Mouse (Mus musculus) hindbrain, postnatal 0 days (tissue): ENCODE measurements around the gene Pnkp. TPM values are rescaled to one million over a fixed set of nuclear protein-coding genes. Genes with fewer than 3 reads are reported as not detected.

Source experiments
- ATAC-seq: fragments of 200-750 bp; cut with Nextera tagmentation; 2 replicates; pipeline ENCODE4 v1.8.0; 2017; ENCODE audit warnings: mild to moderate bottlenecking, moderate TSS enrichment, moderate library complexity
- DNase-seq: peaks from one replicate; pipeline ENCODE4 v3.0.0-alpha.2; 2015; ENCODE audit warnings: low spot score
- H3K27ac ChIP-seq: fragments of 300-500 bp; sonication (generic); 2 replicates; pipeline ENCODE4 v1.5.1; 2014; ENCODE audit warnings: mild to moderate bottlenecking
- H3K27me3 ChIP-seq: fragments of 300-500 bp; sonication (generic); 2 replicates; pipeline ENCODE4 v1.6.1; 2014; ENCODE audit warnings: low read length, mixed read lengths; ENCODE audit not compliant: insufficient read depth
- H3K36me3 ChIP-seq: fragments of 300-500 bp; sonication (generic); 2 replicates; pipeline ENCODE4 v1.6.1; 2014; ENCODE audit warnings: low read length, mixed read lengths; ENCODE audit not compliant: insufficient read depth
- H3K4me1 ChIP-seq: fragments of 300-500 bp; sonication (generic); 2 replicates; pipeline ENCODE4 v1.6.1; 2014; ENCODE audit warnings: antibody characterized with exemption, low read length, mixed read lengths; ENCODE audit not compliant: insufficient read depth
- H3K4me2 ChIP-seq: fragments of 300-500 bp; sonication (generic); 2 replicates; pipeline ENCODE4 v1.6.1; 2014; ENCODE audit warnings: low read depth, mild to moderate bottlenecking, low read length, moderate library complexity, mixed read lengths
- H3K4me3 ChIP-seq: fragments of 300-500 bp; sonication (generic); 2 replicates; pipeline ENCODE4 v1.5.1; 2014; ENCODE audit warnings: low read length
- H3K9ac ChIP-seq: fragments of 300-500 bp; sonication (generic); replicated peaks from 2 replicates; pipeline ENCODE4 v1.6.1; 2014; ENCODE audit warnings: mild to moderate bottlenecking, low read length, moderate library complexity, mixed read lengths
- H3K9me3 ChIP-seq: fragments of 300-500 bp; sonication (generic); 2 replicates; pipeline ENCODE4 v1.6.1; 2016; ENCODE audit warnings: low read length, mixed read lengths
- CTCF ChIP-seq: IDR thresholded peaks from 2 replicates; pipeline ENCODE4 v1.5.1; 2016; ENCODE audit warnings: antibody characterized with exemption, control low read depth, low read depth
- WGBS: fragments of 180-500 bp; shearing (Covaris S2); extraction: QIAGEN DNeasy Blood & Tissue Kit; methylation state at CpG from one replicate; pipeline ENCODE4 v1.1.7; 2014; 5-methylcytosine and 5-hydroxymethylcytosine counted together
- polyA plus RNA-seq: library from polyadenylated mRNA; unstranded; fragments of >200 nt; fragmentation: Nextera tagmentation; extraction: Ambion mirVana; gene quantifications from 2 replicates; pipeline ENCODE4 v1.2.1, GENCODE M21; 2015
- total RNA-seq: library from RNA; depleted of rRNA; stranded (reverse); fragments of >200 nt; gene quantifications from 2 replicates; pipeline ENCODE4 v1.2.3, GENCODE M21; 2014

The Pnkp gene
- total and polyA plus RNA-seq, 2 experiments from 2014 or later, result 37.5 to 47.1 TPM

DNA sequence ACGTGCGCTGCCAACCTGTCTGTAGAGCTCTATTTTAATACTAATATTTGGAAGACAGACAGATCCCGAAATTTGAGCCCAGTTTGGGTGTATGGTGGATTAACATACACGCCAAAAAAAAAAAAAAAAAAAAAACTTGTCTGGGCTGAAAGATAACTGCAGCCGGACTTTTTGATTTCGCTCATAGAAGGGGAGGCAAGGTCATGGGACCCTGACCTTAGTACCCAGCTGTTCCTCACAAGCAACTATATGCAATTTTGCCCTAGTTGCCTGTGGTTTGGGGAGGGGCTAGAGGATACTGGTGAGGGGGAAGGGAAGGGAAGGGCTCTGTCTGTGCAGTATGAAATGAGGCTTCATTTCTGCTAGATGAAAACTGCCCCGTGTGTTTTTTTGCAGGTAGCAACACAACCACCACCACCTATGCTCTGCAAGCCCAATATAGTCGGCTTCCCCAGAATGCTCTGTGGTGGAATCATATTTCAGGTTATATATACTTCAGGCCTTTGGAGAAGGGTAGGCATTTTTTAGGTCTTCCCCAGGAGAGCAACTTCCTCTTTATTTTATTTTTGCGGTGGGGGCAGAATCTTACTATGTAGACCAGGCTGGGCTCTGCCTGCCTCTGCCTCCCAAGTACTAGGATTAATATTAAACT, 548 bp upstream of the Pnkp start:
- DNase-seq, result no peak
- peak overlapping the region; percentile 90 for H3K27ac ChIP-seq
- H3K27me3 ChIP-seq, result no peaks in the 10 kb centered on the region
- H3K9me3 ChIP-seq, result no peaks in the 10 kb centered on the region
- H3K4me3 ChIP-seq, result peak overlapping the region; percentile 57
- TF ChIP-seq CTCF, result no peak
- 66% methylated on average over 9 of the region's 9 CpGs for whole genome bisulfite sequencing
- ATAC-seq, result no peak
- H3K4me1 ChIP-seq, result peaks cover 12% of the 10 kb centered on the region
- peak overlapping the region; percentile 66 for H3K4me2 ChIP-seq
- peaks cover 13% of the 10 kb centered on the region for H3K36me3 ChIP-seq
- no peak overlapping the region; the same call in 1 of the 2 replicates for H3K9ac ChIP-seq

DNA sequence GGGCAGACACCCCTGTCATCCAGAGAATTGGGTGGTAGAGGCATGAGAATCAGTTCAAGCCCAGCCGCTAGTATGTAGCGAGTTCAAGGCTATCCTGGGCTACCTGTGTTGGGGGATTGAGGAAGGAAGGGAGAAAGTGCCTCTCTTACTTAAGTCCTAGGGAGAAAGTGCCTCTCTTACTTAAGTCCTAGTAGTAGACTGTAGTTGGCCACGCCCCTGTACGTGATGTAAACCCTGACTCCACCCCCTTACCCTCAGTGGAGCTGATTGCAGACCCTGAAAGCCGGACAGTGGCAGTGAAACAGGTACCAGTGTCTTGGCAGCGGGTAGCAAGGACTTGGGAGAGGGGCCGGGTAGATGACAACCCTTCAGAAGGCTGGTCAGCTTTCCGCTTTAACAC, 966 bp downstream of the Pnkp start:
- TF ChIP-seq CTCF, result no peak
- Histone ChIP-seq H3K9ac (peak overlapping the region; percentile 70), H3K27ac (peak overlapping the region; percentile 90), H3K36me3 (peaks cover 12% of the 10 kb centered on the region), H3K9me3 (no peaks in the 10 kb centered on the region), H3K4me3 (peak overlapping the region; percentile 57), H3K4me2 (peak overlapping the region; percentile 66), H3K4me1 (peaks cover 12% of the 10 kb centered on the region), H3K27me3 (no peaks in the 10 kb centered on the region)
- ATAC-seq, result no peak
- DNase-seq, result peak; percentile 42
- 32% methylated on average over 8 of the region's 8 CpGs for WGBS

DNA sequence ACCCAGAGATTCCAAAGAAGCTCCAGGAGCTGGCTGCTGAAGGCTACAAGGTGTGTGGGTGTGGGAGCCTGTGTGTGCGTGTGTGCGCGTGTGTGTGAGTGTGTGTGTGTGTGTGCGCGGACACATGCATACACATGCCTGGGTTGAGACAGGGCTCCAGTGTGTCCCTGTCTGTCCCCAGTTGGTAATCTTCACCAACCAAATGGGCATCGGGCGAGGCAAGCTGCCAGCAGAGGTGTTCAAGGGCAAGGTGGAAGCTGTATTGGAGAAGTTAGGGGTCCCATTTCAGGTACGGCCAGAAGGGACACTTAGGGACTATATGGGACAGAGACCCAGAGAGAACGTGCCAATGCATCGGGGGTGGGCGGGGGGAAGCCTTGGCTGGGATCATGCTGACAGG, 3.0 kb downstream of the Pnkp start:
- 88% methylated on average over 11 of the region's 11 CpGs for WGBS
- TF ChIP-seq CTCF, result no peak
- peaks cover 27% of the 10 kb centered on the region for H3K36me3 ChIP-seq
- no peak overlapping the region for H3K4me2 ChIP-seq
- no peaks in the 10 kb centered on the region for H3K9me3 ChIP-seq
- H3K4me1 ChIP-seq, result peaks cover 12% of the 10 kb centered on the region
- no peak overlapping the region for H3K9ac ChIP-seq
- no peaks in the 10 kb centered on the region for H3K27me3 ChIP-seq
- H3K4me3 ChIP-seq, result no peak overlapping the region
- DNase-seq (no peak), ATAC-seq (no peak)
- H3K27ac ChIP-seq, result no peak overlapping the region

DNA sequence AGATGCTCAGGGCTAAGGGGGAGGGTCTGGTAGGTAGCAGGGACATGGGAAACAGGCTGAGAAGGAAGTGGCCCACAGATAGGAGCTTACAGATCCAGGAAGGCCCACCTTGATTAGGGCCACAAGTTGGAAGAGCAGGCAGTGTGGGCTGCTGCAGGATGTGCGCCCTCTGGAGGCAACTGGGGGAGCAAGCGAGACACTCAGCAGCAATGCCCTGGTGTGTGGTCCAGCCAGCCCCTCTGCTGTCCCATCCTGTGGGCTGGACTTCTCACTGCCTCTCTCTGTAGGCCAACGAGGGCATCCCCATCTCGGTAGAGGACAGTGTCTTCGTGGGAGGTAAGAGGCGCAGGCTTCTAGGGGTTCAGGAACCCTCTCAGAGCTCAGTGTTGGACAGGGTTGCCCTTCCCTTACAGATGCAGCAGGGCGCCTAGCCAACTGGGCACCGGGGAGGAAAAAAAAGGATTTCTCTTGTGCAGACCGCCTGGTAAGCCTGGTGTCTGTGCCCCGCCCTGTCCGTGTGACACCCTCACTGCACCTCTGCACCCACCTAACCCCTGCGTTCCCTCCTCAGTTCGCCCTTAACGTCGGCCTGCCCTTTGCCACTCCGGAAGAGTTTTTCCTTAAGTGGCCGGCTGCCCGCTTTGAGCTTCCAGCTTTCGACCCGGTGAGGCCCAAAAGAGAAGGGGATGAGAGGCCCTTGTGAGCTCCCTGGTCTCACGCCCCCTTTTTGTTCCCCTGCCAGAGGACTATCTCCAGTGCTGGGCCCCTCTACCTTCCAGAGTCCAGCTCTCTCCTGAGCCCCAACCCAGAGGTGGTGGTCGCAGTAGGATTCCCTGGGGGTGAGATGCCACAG, 3.9 kb downstream of the Pnkp start:
- H3K36me3 ChIP-seq, result peaks cover 27% of the 10 kb centered on the region
- H3K27ac ChIP-seq, result peak overlapping the region; percentile 36; the same call in 1 of the 2 replicates
- H3K9ac ChIP-seq, result no peak overlapping the region
- H3K27me3 ChIP-seq, result no peaks in the 10 kb centered on the region
- peak; percentile 48 for ATAC-seq
- H3K4me2 ChIP-seq, result no peak overlapping the region
- peak; percentile 87 for DNase-seq
- WGBS, result 51% methylated on average over 22 of the region's 22 CpGs
- H3K4me1 ChIP-seq, result peaks cover 7% of the 10 kb centered on the region
- peak; percentile 94 for TF ChIP-seq CTCF
- H3K9me3 ChIP-seq, result no peaks in the 10 kb centered on the region
- H3K4me3 ChIP-seq, result no peak overlapping the region

DNA sequence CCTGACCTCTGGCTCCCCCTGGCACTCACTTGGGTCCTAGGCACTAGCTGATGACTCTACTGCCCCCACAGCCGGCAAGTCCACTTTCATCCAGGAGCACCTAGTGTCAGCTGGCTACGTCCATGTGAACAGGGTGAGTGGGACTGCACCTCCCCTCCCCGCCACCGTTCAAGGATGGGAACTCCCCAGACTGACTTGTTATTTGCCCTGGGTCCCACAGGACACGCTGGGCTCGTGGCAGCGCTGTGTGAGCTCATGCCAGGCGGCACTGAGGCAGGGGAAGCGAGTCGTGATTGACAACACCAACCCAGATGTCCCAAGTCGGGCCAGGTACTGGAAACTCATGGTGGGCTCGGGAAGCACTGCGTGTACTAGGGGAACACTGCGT, 4.5 kb downstream of the Pnkp start:
- H3K9ac ChIP-seq, result no peak overlapping the region
- H3K4me1 ChIP-seq, result peaks cover 13% of the 10 kb centered on the region
- no peaks in the 10 kb centered on the region for H3K9me3 ChIP-seq
- H3K4me3 ChIP-seq, result no peak overlapping the region
- DNase-seq (no peak), ATAC-seq (no peak)
- no peaks in the 10 kb centered on the region for H3K27me3 ChIP-seq
- no peak overlapping the region for H3K4me2 ChIP-seq
- H3K27ac ChIP-seq, result peak overlapping the region; percentile 36; the same call in 1 of the 2 replicates
- TF ChIP-seq CTCF, result 0 out of 2 replicates have a peak, but pooled peaks have one; percentile 13
- H3K36me3 ChIP-seq, result peaks cover 27% of the 10 kb centered on the region
- 70% methylated on average over 14 of the region's 14 CpGs for WGBS

DNA sequence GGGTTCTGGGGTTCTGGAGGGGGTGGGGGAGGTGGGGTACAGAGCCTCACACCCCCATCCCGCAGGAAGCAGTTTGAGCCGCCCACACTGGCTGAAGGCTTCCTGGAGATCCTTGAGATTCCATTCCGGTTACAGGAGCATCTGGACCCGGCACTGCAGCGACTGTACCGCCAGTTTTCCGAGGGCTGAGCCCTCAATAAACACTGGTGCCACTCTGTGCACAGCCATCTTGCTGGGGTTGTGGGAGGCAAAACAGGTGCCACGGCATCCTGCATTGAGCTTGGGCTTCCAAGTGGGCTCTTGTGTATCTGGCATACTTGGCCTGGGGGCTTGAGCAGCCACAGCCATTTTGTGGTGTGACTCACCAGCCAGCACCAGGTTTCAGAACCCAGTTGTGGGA, 5.5 kb downstream of the Pnkp start:
- no peak overlapping the region for H3K9ac ChIP-seq
- H3K27me3 ChIP-seq, result no peaks in the 10 kb centered on the region
- H3K4me1 ChIP-seq, result peaks cover 23% of the 10 kb centered on the region
- no peaks in the 10 kb centered on the region for H3K9me3 ChIP-seq
- peaks cover 27% of the 10 kb centered on the region for H3K36me3 ChIP-seq
- H3K4me2 ChIP-seq, result no peak overlapping the region
- H3K27ac ChIP-seq, result no peak overlapping the region
- DNase-seq (no peak), ATAC-seq (no peak)
- 79% methylated on average over 8 of the region's 8 CpGs for WGBS
- no peak for TF ChIP-seq CTCF
- H3K4me3 ChIP-seq, result no peak overlapping the region
